Mouse (Mus musculus): ENCODE measurements at regions not wholly inside any gene's neighbourhood (a gene's known extent, or its start where the extent isn't known, plus 50 kb on each side); places are given as distances from the start of the nearest gene placed in this dataset.

GRCm38 (mm10) chr13:51016956-51017703, 83.5 kb upstream of the Spin1 start:
- no peak for DNase-seq (ENCODE audit: low spot score in 2 of 2)

- DNase-seq (ENCODE audit: low spot score in 2 of 2), result no peak
These were observed 82.9 kb upstream of the Spin1 start for GRCm38 (mm10) chr13:51017727-51018321.

GRCm38 (mm10) chr13:51018366-51018765, 82.3 kb upstream of the Spin1 start:
- no peak for DNase-seq (ENCODE audit: low spot score in 2 of 2)

GRCm38 (mm10) chr13:51022401-51023250, 78.1 kb upstream of the Spin1 start:
- no peak for DNase-seq (ENCODE audit: low spot score in 2 of 2)

DNA sequence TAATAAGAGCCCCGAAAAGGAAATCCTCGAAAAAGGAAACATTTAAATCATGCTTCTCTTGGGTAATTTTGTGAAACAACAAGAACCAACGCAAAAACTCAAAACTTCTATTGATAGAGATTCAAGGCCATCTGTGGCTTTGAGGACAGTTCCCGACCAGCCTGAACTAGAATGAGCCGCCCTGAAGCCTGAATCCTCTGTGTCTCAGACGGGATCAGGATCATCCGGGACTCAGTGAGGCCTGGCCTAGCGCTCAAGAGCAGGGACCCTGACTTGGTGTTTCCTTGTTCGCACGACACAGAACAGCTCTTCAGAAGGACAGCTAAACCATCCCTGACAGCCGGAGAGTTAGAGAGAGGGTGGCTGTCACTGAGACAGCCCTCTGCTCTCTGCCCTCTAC, 77.4 kb upstream of the Spin1 start:
- DNase-seq (ENCODE audit: low spot score in 2 of 2), result no peak

- DNase-seq (ENCODE audit: low spot score in 2 of 2), result no peak
These were observed 74.3 kb upstream of the Spin1 start for GRCm38 (mm10) chr13:51026311-51026918.

- DNase-seq (ENCODE audit: low spot score in 2 of 2), result no peak
These were observed 62.7 kb upstream of the Spin1 start for GRCm38 (mm10) chr13:51037850-51038450.

GRCm38 (mm10) chr13:51038955-51039354, 61.7 kb upstream of the Spin1 start:
- DNase-seq (ENCODE audit: low spot score in 2 of 2), result no peak

DNA sequence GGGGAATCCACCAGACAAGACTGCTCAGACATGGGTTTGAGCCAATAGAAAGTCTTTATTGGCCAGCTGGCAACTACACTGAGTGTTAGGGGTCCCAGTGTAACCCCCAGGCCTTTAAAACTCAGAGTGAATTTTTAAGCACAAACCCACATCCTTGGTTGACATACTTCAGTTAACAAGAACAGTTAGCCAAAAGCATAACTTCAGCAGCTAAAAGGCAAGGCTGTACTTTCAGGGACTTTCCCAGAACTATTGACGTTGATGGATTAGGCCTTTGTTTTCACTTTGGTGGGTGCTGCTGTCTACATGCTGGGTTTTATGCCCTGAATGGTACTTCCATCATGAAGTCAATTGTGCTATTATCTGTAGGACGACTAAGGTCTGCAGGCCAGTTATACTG, 59.6 kb upstream of the Spin1 start:
- DNase-seq (ENCODE audit: low spot score in 2 of 2), result no peak

DNA sequence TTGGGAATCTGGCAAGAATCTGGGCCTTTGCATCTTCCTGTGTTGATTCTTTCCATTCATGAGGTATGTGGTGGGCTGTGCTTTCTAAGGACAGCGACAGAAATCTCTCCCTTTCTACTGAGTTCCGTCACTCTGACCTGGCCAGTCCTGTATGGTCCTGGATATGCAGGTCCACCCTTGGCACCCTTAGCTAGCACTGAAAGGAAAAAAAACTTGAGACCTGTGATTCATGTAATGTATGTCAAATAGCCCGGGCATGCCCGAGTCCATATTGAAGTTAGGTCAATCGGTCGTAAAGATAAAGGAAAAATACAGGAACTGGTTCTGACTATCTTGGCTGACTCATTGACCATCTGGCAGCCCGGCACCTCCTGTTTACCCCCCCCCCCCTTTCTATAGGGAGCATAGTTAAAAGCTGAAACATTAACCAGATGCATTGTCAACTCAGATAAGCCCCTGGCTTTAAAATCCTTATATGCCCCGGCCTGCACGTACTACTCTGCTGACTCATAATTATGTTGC, 57.7 kb upstream of the Spin1 start:
- DNase-seq (ENCODE audit: low spot score in 2 of 2), result no peak
